In genomic region chr12:21135651-21136461, GRCm38 (mm10) we compare ENCODE assay signal across 8 mouse cellular contexts.
A peak's percentile ranks its signal among the peaks of the same experiment; 100 is the strongest.
DNase-seq lines count a peak whose midpoint lies in the region; ATAC-seq and TF ChIP-seq lines count a peak whose summit lies in the region.

No protein-coding gene starts in this region.

- no peaks in the 10 kb centered on the region for H3K36me3 ChIP-seq in heart, embryonic 11.5 days (ENCODE audit: control insufficient read depth, insufficient read depth, low read length)
- H3K36me3 ChIP-seq in stomach, postnatal 0 days (ENCODE audit: control insufficient read depth, insufficient read depth, low read length): no peaks in the 10 kb centered on the region

- H3K4me1 ChIP-seq in heart, embryonic 11.5 days (ENCODE audit: control insufficient read depth, insufficient read depth, low read length): peaks cover 61% of the 10 kb centered on the region
- H3K4me1 ChIP-seq in stomach, postnatal 0 days (replicated peaks; ENCODE audit: control insufficient read depth, insufficient read depth): peaks cover 12% of the 10 kb centered on the region

- TF ChIP-seq CTCF in layer of hippocampus, adult 2 months (conservative IDR thresholded peaks at IDR 0.05): no peak
- TF ChIP-seq CTCF in stomach, postnatal 0 days (IDR thresholded peaks at IDR 0.05; ENCODE audit: low read depth): no peak

- H3K27me3 ChIP-seq in heart, embryonic 11.5 days (ENCODE audit: control insufficient read depth, insufficient read depth, low read length): no peaks in the 10 kb centered on the region
- no peaks in the 10 kb centered on the region for H3K27me3 ChIP-seq in stomach, postnatal 0 days (ENCODE audit: control insufficient read depth, insufficient read depth, low read length)

- no peaks in the 10 kb centered on the region for H3K9me3 ChIP-seq in heart, embryonic 11.5 days (replicated peaks; ENCODE audit: control insufficient read depth, low read length)
- no peaks in the 10 kb centered on the region for H3K9me3 ChIP-seq in stomach, postnatal 0 days (ENCODE audit: control insufficient read depth, low read length)

- H3K4me2 ChIP-seq in heart, embryonic 11.5 days: no peak overlapping the region
- H3K4me2 ChIP-seq in stomach, postnatal 0 days (replicated peaks; ENCODE audit: low read depth): no peak overlapping the region

- ATAC-seq in heart, embryonic 11.5 days (replicated peaks; ENCODE audit: insufficient number of reproducible peaks, low FRiP score, low TSS enrichment): peak; percentile 43; the same call in 1 of the 2 replicates
- ATAC-seq in stomach, postnatal 0 days (ENCODE audit: low FRiP score, low TSS enrichment): peak; percentile 79

- H3K27ac ChIP-seq in layer of hippocampus, adult 2 months: peak overlapping the region; percentile 89
- H3K27ac ChIP-seq in heart, embryonic 11.5 days (ENCODE audit: low read depth, low read length): peak overlapping the region; percentile 82
- H3K27ac ChIP-seq in stomach, postnatal 0 days (replicated peaks): peak overlapping the region; percentile 83

- peak; percentile 46 for TF ChIP-seq EP300 in stomach, postnatal 0 days (optimal IDR thresholded peaks at IDR 0.05)

- H3K9ac ChIP-seq in heart, embryonic 11.5 days (ENCODE audit: low read depth, low read length): no peak overlapping the region
- no peak overlapping the region for H3K9ac ChIP-seq in stomach, postnatal 0 days (ENCODE audit: low read length)

- WGBS in heart, embryonic 11.5 days (ENCODE audit: insufficient replicate concordance): 23% methylated on average over 8 of the region's 8 CpGs
- WGBS in large intestine, adult 2 months: 34% methylated on average over 8 of the region's 8 CpGs
- WGBS in stomach, postnatal 0 days: 37% methylated on average over 8 of the region's 8 CpGs

- H3K4me3 ChIP-seq in layer of hippocampus, adult 2 months: no peak overlapping the region
- no peak overlapping the region for H3K4me3 ChIP-seq in heart, embryonic 11.5 days (ENCODE audit: low read depth, low read length)
- H3K4me3 ChIP-seq in stomach, postnatal 0 days (ENCODE audit: low read depth, low read length): no peak overlapping the region

- DNase-seq in layer of hippocampus, adult 2 months (ENCODE audit: low spot score in 2 of 2): no peak
- no peak for DNase-seq in layer of hippocampus, adult 18-20 months (ENCODE audit: low spot score in 2 of 2)
- DNase-seq in ZHBTc4 (ENCODE audit: low read depth, low spot score): peak; percentile 91
- peak; percentile 75 for DNase-seq in large intestine, adult 2 months (ENCODE audit: low read depth, low spot score)
- DNase-seq in stomach, postnatal 0 days (ENCODE audit: low spot score): peak; percentile 84
- DNase-seq in thymus, postnatal 14 days: no peak
- no peak for DNase-seq in thymus, postnatal 4 days

Comparison
In these comparisons a context has a peak if more than half of its experiments do, and no peak if none do; other contexts are left out.
1. DNase-seq: peak in ZHBTc4 (single experiment), large intestine, adult 2 months (single experiment) and stomach, postnatal 0 days (single experiment); none in layer of hippocampus, adult 2 months (0 of 2), layer of hippocampus, adult 18-20 months (0 of 2), thymus, postnatal 14 days (single experiment) and thymus, postnatal 4 days (single experiment).
2. Peak in every context shown above with its lines, with median percentiles within 50 percentile points of each other: H3K27ac ChIP-seq.